Mouse (Mus musculus) small intestine, adult 2 months (tissue): Measurements from ENCODE around the gene Chl1.

ENCODE experiments used
- CTCF ChIP-seq: fragments of 200-500 bp; IDR thresholded peaks from 2 replicates; pipeline ENCODE4 v1.5.1; 2012; ENCODE audit warnings: low read depth, mild to moderate bottlenecking, control low read depth, inconsistent platforms, low read length, moderate library complexity, mixed read lengths; ENCODE audit not compliant: insufficient replicate concordance, insufficient read length; ENCODE audit errors: extremely low read depth
- POLR2A ChIP-seq: fragments of 200-500 bp; IDR thresholded peaks from 2 replicates; pipeline ENCODE4 v1.6.1; 2012; ENCODE audit warnings: low read depth, mild to moderate bottlenecking, control low read depth, inconsistent platforms, low read length, moderate library complexity

DNA sequence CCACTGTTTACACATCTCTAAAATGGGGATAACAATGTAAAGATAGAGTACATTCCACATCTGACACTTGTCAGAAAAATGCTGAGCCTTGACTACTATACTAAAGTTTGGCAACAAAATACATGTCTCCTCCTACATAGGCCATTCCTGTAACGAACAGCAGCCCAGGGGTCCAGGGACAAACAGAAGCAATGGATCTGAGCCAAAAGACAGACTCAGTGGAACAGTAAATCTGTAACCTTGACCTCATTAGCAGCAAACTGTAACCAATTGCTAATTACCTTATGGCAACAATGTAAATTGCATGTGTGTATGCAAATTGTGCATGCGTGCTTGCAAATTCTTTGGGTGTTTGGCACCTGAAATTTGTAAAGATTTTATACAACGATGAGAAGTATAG is 100.3 kb downstream of the Chl1 start:
- no peak for TF ChIP-seq CTCF
- TF ChIP-seq POLR2A = no peak
